Mouse (Mus musculus) ES-CJ7 (cell line): ENCODE results near the gene Cdc37.

Experiments used
- DNase-seq: peaks from one replicate; pipeline ENCODE4 v3.0.0; 2011; ENCODE audit warnings: low read depth, low spot score

Gene Cdc37

DNA sequence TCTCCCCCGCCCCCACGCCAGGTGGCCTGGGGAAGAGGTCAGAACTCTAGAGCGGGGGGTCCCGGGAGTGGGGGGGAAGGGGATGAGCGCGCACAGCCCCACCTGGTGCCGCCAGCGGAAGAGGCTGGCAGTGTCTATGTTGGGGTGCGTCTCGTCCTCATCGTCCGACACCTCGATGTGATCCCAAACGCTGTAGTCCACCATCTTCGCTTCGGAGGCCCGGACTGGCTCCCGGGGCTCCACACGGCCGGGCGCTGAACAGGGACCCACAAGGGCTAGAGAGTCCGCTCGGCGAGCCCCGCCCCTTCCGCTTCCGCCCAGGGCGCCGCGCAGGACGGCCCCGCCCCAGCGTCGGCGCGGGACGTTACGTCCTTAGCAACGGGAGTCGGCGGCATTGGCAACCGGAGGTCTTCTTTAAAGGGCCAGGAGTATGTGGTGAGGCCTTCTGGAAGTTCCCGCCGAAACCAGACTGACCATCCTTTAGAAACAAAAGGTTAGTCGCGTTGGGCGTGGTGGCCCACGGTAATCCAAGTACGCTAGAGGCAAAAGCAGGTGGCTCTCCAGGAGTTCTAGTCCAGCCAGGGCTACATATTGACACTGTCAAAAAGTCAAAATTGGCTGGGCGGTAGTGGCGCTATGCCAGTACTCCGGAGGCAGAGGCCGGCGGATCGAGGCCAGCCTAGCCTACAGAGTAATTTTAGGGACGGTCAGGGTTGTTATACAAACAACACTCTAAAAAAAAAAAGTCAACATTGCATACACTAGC is at the start of gene Cdc37:
Gene Cdc37 (minus strand): TSS at position 329 of the 766 bp plus-strand sequence.
- DNase-seq: peak; percentile 88

DNA sequence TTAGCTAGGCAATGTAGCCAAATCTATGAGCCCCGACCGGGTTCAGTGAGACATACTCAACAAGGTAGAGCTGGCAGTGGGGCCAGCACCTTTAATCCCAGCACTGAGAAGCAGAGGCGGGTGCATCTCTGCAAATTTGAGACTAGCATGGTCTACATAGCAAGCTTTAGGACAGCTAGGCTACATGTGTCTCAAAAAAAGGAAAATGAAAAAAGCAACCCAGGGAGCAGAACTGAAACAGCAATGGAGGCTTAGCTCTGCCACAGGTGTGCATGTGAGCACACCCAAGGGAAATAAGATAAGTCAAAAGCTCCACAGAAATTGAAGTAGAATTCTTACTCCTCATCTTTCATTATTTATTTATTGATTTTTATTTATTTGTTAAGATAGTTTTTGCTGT is 49.2 kb upstream of the Cdc37 start:
- DNase-seq: no peak

- DNase-seq: no peak
These were observed 48.2 kb upstream of the Cdc37 start for GRCm38 (mm10) chr9:21197981-21198380.

DNA sequence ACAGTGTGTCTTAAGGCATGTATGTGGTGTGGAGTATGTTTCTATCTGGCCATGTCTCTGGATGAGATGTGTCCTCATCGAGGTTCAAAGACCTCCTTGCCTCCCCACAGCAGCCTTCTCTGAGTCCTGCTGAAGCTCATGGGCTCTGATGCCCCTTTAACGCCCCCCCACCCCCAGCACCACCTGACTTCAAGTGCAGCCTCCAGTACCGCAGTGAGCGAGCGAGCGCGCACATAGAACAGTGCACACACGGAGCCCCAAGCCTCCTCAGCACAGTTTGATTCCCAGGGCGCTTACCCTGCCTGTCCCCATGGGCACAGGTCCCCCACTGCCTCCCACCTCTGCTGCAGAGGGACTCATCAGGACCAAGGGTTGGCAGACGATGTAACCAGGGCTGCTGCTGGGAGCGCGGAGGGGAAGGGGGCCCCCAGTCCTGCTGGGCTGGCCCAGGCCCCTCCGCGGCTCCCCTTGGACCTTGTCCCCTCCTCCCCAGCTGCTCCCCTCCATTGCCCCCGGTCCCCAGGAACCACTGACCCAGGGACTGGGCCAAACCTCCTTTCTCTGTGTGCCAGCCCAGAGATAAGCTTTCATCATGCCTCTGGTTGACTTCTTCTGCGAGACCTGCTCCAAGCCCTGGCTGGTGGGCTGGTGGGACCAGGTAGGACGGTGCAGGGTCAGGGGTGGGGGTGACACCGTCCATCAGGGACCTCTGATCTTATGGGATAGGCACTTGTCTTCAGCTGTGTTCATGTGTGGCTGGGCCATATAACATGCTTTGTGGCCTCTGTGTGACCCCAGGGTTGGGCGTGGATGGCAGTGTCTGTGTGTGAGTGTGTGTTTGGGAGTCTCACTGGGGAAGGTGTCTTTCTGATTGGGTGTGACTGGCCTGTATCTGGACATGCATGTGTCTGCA is 47.0 kb upstream of the Cdc37 start:
- no peak for DNase-seq

DNA sequence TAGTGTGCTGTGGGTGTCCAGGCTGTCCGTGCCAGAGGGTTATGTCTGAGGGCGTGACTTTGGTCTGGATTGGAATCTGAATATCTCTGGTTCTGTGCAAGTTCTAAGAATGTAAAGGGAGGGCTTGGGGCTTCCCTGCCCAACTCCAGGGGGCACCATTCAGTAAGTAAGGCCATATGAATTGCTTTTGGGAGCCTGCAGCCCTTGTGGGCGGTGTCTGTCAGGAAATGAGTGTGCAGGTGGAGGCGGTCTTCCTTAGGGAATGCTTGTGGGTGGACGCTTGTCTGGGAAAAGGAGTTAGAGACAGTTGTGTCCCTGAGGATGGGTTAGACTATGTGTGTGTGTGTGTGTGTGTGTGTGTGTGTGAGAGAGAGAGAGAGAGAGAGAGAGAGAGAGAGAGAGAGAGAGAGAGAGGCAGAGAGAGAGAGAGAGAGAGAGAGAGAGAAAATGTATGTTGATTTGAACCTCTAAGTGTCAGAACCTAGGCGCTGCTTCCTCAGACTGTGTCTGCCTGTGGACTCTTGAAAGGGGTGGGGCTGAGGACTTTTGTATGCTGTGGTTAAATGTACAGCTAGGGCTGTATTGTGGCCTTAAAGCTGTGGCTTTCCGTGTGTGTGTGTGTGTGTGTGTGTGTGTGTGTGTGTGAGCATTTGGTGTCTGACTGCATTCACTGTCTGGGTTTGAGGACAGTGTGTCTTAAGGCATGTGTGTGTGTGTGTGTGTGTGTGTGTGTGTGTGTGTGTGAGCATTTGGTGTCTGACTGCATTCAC is 46.1 kb upstream of the Cdc37 start:
- DNase-seq: peak; percentile 39

- DNase-seq: no peak
These were observed 45.2 kb upstream of the Cdc37 start for GRCm38 (mm10) chr9:21194787-21195493.

GRCm38 (mm10) chr9:21193786-21194185 is 44.0 kb upstream of the Cdc37 start:
- DNase-seq: no peak

DNA sequence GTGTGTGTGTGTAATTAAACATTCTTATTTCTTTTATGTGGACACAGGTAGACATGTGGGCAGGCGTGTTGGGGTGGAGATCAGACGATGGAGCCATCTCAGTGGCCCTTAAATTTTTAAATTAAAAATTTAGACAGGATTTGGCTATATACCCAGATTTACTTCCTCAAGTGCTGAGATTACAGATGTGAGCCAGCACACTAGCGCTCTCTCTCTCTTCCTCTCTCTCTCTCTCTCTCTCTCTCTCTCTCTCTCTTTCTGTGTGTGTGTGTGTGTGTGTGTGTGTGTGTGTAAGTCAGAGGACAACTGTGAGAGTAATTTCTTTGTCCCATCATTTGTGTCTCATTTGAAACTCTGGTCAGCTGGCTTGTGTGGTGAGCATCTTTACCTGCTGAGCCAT is 40.9 kb upstream of the Cdc37 start:
- no peak for DNase-seq

- peak; percentile 76 for DNase-seq
These were observed 40.1 kb upstream of the Cdc37 start for GRCm38 (mm10) chr9:21189905-21190304.

GRCm38 (mm10) chr9:21185436-21185835 is 35.7 kb upstream of the Cdc37 start:
- no peak for DNase-seq

DNA sequence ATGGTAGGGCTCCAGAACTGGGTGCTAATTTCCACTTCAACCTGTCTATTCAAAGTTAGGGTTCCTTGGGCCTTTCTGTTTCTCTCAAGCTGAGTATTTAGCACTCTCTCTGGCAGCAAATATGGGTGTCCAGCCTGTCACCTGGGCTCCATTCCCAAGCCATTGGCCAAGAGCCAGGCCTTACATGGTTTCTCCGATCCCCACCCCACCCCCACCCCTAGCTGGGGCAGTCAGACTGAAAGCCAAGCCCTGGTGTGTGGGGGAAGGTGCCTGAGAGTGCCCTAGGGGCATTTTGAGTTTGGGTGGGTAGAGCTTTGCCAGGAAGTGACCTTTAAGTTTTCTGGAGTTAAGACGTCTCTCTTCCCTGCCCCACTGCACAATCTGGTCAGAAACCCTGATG is 35.0 kb upstream of the Cdc37 start:
- DNase-seq: no peak

- DNase-seq: no peak
These were observed 34.2 kb upstream of the Cdc37 start for GRCm38 (mm10) chr9:21183905-21184413.

DNA sequence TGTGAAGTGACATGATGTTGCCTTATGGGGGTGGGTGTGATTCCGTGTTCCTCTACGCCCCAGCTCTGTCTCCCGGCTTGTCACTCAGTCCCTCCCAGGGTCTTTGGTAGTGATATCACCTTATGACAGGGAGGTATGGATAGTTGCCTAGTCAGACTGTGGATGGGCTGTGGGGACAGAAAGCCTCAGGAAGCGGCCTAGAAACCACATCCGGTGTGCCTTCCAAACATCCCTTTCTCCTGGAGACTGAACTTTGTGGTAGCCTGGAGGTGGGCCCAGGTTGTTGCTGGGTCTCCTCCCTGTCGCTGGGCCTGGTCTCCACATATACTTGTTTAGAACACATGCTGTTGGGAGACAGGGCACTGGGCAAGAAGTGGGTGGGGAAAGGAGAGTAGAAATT is 33.6 kb upstream of the Cdc37 start:
- DNase-seq: no peak

- DNase-seq: peak; percentile 63
These were observed 31.8 kb upstream of the Cdc37 start for GRCm38 (mm10) chr9:21181421-21182220.

DNA sequence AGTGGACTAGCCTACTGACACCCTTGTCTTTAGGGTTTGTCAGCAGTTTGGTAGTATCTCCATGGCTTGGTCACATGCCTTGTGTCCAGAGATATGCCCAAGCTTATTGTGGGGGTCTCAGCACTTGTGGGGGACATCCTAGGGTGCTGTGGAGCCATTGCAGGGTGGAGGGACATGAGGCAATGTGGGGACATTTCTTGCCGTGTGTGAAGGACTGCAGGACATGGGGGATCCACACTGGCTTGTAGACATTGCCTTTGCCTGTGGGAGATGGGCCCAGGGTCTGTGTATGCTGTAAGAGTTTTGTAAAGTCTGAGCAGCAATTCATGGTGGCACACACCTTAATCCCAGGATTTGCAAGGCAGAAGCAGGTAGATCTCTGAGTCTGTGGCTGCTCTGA is 31.1 kb upstream of the Cdc37 start:
- no peak for DNase-seq

GRCm38 (mm10) chr9:21180402-21180801 is 30.6 kb upstream of the Cdc37 start:
- no peak for DNase-seq

- no peak for DNase-seq
These were observed 22.6 kb upstream of the Cdc37 start for GRCm38 (mm10) chr9:21172364-21172763.

- DNase-seq: no peak
These were observed 19.4 kb upstream of the Cdc37 start for GRCm38 (mm10) chr9:21169157-21169556.

- DNase-seq: peak; percentile 76
These were observed 18.7 kb upstream of the Cdc37 start for GRCm38 (mm10) chr9:21168161-21169123.
